Mouse (Mus musculus) hindbrain, embryonic 15.5 days (tissue): ENCODE data around the gene Pde9a. TPM values are rescaled to one million over a fixed set of nuclear protein-coding genes. Genes with fewer than 3 reads are reported as not detected.

Experiments
- ATAC-seq: fragments of 200-750 bp; cut with Nextera tagmentation; 2 replicates; pipeline ENCODE4 v1.8.0; 2017; ENCODE audit warnings: low read depth, moderate number of reproducible peaks, moderate TSS enrichment; ENCODE audit not compliant: low FRiP score
- H3K27ac ChIP-seq: fragments of 300-500 bp; sonication (generic); replicated peaks from 2 replicates; pipeline ENCODE4 v1.5.1; 2015; ENCODE audit warnings: mild to moderate bottlenecking, inconsistent platforms
- H3K27me3 ChIP-seq: fragments of 300-500 bp; sonication (generic); 2 replicates; pipeline ENCODE4 v1.6.1; 2015; ENCODE audit warnings: control low read depth, inconsistent platforms
- H3K36me3 ChIP-seq: fragments of 300-500 bp; sonication (generic); 2 replicates; pipeline ENCODE4 v1.6.1; 2015; ENCODE audit warnings: control low read depth, inconsistent platforms
- H3K4me1 ChIP-seq: fragments of 300-500 bp; sonication (generic); replicated peaks from 2 replicates; pipeline ENCODE4 v1.6.1; 2015; ENCODE audit warnings: control low read depth, inconsistent platforms
- H3K4me2 ChIP-seq: fragments of 300-500 bp; sonication (generic); 2 replicates; pipeline ENCODE4 v1.6.1; 2015; ENCODE audit warnings: moderate library complexity, mild to moderate bottlenecking, inconsistent platforms
- H3K4me3 ChIP-seq: fragments of 300-500 bp; sonication (generic); 2 replicates; pipeline ENCODE4 v1.5.1; 2015; ENCODE audit warnings: mild to moderate bottlenecking, inconsistent platforms
- H3K9ac ChIP-seq: fragments of 300-500 bp; sonication (generic); 2 replicates; pipeline ENCODE4 v1.6.1; 2015; ENCODE audit warnings: inconsistent platforms
- H3K9me3 ChIP-seq: fragments of 300-500 bp; sonication (generic); 2 replicates; pipeline ENCODE4 v1.6.1; 2016; ENCODE audit warnings: control low read depth, inconsistent platforms
- WGBS: fragments of 180-500 bp; shearing (Covaris S2); methylation state at CpG from one replicate; pipeline ENCODE4 v1.1.7; 2015; 5-methylcytosine and 5-hydroxymethylcytosine counted together
- polyA plus RNA-seq: library from polyadenylated mRNA; unstranded; fragments of >200 nt; fragmentation: Nextera tagmentation; extraction: Ambion mirVana; gene quantifications from 2 replicates; pipeline ENCODE4 v1.2.1, GENCODE M21; 2015

The Pde9a gene
- polyA plus RNA-seq, 1 experiment from 2014 or later = 34.2 TPM

- peak; percentile 7; the same call in 1 of the 2 replicates for ATAC-seq
Measured at GRCm38 (mm10) chr17:31360582-31360981, 25.4 kb upstream of the Pde9a start.

GRCm38 (mm10) chr17:31365586-31366166 lies 20.3 kb upstream of the Pde9a start:
- Histone ChIP-seq H3K4me1 (peaks cover 9% of the 10 kb centered on the region), H3K4me2 (no peak overlapping the region), H3K9me3 (no peaks in the 10 kb centered on the region), H3K36me3 (no peaks in the 10 kb centered on the region), H3K27ac (0 out of 2 replicates have a peak overlapping the region, but pooled peaks have one; percentile 30), H3K9ac (no peak overlapping the region), H3K27me3 (no peaks in the 10 kb centered on the region), H3K4me3 (no peak overlapping the region)
- peak; percentile 57 for ATAC-seq
- 57% methylated on average over 5 of the region's 5 CpGs for WGBS

More at GRCm38 (mm10) chr17:31360582-31360981, 25.4 kb upstream of the Pde9a start:
- no peaks in the 10 kb centered on the region for H3K27me3 ChIP-seq
- H3K4me3 ChIP-seq = no peak overlapping the region
- peak overlapping the region; percentile 27; the same call in 1 of the 2 replicates for H3K27ac ChIP-seq
- no peaks in the 10 kb centered on the region for H3K9me3 ChIP-seq
- WGBS = 66% methylated on average over 13 of the region's 13 CpGs
- peaks cover 21% of the 10 kb centered on the region for H3K4me1 ChIP-seq
- H3K9ac ChIP-seq = no peak overlapping the region
- no peaks in the 10 kb centered on the region for H3K36me3 ChIP-seq
- H3K4me2 ChIP-seq = no peak overlapping the region

- Histone ChIP-seq H3K27me3 (no peaks in the 10 kb centered on the region), H3K4me1 (peaks cover 6% of the 10 kb centered on the region; the same call in 1 of the 2 replicates)
- no peak for ATAC-seq
Measured at GRCm38 (mm10) chr17:31370221-31370620, 15.8 kb upstream of the Pde9a start.

GRCm38 (mm10) chr17:31370931-31371330 lies 15.1 kb upstream of the Pde9a start:
- ATAC-seq = no peak
- Histone ChIP-seq H3K4me1 (no peaks in the 10 kb centered on the region), H3K27ac (no peak overlapping the region)

More at GRCm38 (mm10) chr17:31370221-31370620, 15.8 kb upstream of the Pde9a start:
- Histone ChIP-seq H3K9ac (no peak overlapping the region), H3K4me3 (no peak overlapping the region), H3K4me2 (no peak overlapping the region), H3K9me3 (no peaks in the 10 kb centered on the region), H3K27ac (no peak overlapping the region), H3K36me3 (no peaks in the 10 kb centered on the region)
- WGBS = 88% methylated on average over 2 of the region's 2 CpGs

GRCm38 (mm10) chr17:31377961-31378360 lies 8.0 kb upstream of the Pde9a start:
- H3K9me3 ChIP-seq = no peaks in the 10 kb centered on the region
- H3K27me3 ChIP-seq = no peaks in the 10 kb centered on the region
- H3K27ac ChIP-seq = peak overlapping the region; percentile 30; the same call in 1 of the 2 replicates
- no peak overlapping the region for H3K9ac ChIP-seq
- H3K4me2 ChIP-seq = peak overlapping the region; percentile 31
- 0 out of 2 replicates have a peak, but pooled peaks have one; percentile 38 for ATAC-seq
- H3K4me1 ChIP-seq = peaks cover 8% of the 10 kb centered on the region
- WGBS = 8% methylated on average over 7 of the region's 7 CpGs
- H3K36me3 ChIP-seq = no peaks in the 10 kb centered on the region
- no peak overlapping the region for H3K4me3 ChIP-seq

More at GRCm38 (mm10) chr17:31370931-31371330, 15.1 kb upstream of the Pde9a start:
- Histone ChIP-seq H3K36me3 (no peaks in the 10 kb centered on the region), H3K4me3 (no peak overlapping the region), H3K9ac (no peak overlapping the region), H3K9me3 (no peaks in the 10 kb centered on the region), H3K27me3 (no peaks in the 10 kb centered on the region), H3K4me2 (no peak overlapping the region)

- H3K36me3 ChIP-seq = no peaks in the 10 kb centered on the region
- no peak overlapping the region for H3K4me3 ChIP-seq
- H3K27me3 ChIP-seq = no peaks in the 10 kb centered on the region
- ATAC-seq = 0 out of 2 replicates have a peak, but pooled peaks have one; percentile 71
- WGBS = 57% methylated on average over 10 of the region's 10 CpGs
- H3K9ac ChIP-seq = no peak overlapping the region
- H3K4me1 ChIP-seq = peaks cover 8% of the 10 kb centered on the region
- peak overlapping the region; percentile 30; the same call in 1 of the 2 replicates for H3K27ac ChIP-seq
- no peaks in the 10 kb centered on the region for H3K9me3 ChIP-seq
- peak overlapping the region; percentile 31 for H3K4me2 ChIP-seq
Measured at GRCm38 (mm10) chr17:31378361-31378761, 7.6 kb upstream of the Pde9a start.

- Histone ChIP-seq H3K4me2 (no peak overlapping the region), H3K9me3 (no peaks in the 10 kb centered on the region), H3K9ac (no peak overlapping the region), H3K4me1 (peaks cover 8% of the 10 kb centered on the region), H3K36me3 (no peaks in the 10 kb centered on the region), H3K27me3 (no peaks in the 10 kb centered on the region), H3K4me3 (no peak overlapping the region), H3K27ac (no peak overlapping the region)
- whole genome bisulfite sequencing = 80% methylated on average over 2 of the region's 2 CpGs
- no peak for ATAC-seq
Measured at GRCm38 (mm10) chr17:31379086-31379485, 6.9 kb upstream of the Pde9a start.

GRCm38 (mm10) chr17:31379863-31380262 lies 6.1 kb upstream of the Pde9a start:
- Histone ChIP-seq H3K27me3 (no peaks in the 10 kb centered on the region), H3K4me1 (peaks cover 12% of the 10 kb centered on the region), H3K36me3 (no peaks in the 10 kb centered on the region), H3K9ac (no peak overlapping the region), H3K4me2 (no peak overlapping the region), H3K27ac (no peak overlapping the region), H3K4me3 (no peak overlapping the region), H3K9me3 (no peaks in the 10 kb centered on the region)
- no peak for ATAC-seq
- 88% methylated on average over 8 of the region's 8 CpGs for WGBS

- 73% methylated on average over 6 of the region's 6 CpGs for WGBS
- no peak overlapping the region for H3K4me2 ChIP-seq
- H3K9me3 ChIP-seq = no peaks in the 10 kb centered on the region
- no peak for ATAC-seq
- H3K4me1 ChIP-seq = peaks cover 31% of the 10 kb centered on the region
- H3K9ac ChIP-seq = no peak overlapping the region
- H3K4me3 ChIP-seq = no peak overlapping the region
- no peak overlapping the region for H3K27ac ChIP-seq
- no peaks in the 10 kb centered on the region for H3K36me3 ChIP-seq
- no peaks in the 10 kb centered on the region for H3K27me3 ChIP-seq
Measured at GRCm38 (mm10) chr17:31383320-31383719, 2.7 kb upstream of the Pde9a start.

GRCm38 (mm10) chr17:31384968-31385627 lies 912 bp upstream of the Pde9a start:
- Histone ChIP-seq H3K4me1 (peaks cover 48% of the 10 kb centered on the region), H3K27me3 (no peaks in the 10 kb centered on the region), H3K4me2 (peak overlapping the region; percentile 70), H3K9ac (no peak overlapping the region), H3K4me3 (no peak overlapping the region), H3K36me3 (no peaks in the 10 kb centered on the region), H3K27ac (peak overlapping the region; percentile 77), H3K9me3 (no peaks in the 10 kb centered on the region)
- WGBS = 11% methylated on average over 8 of the region's 8 CpGs
- peak; percentile 32 for ATAC-seq

GRCm38 (mm10) chr17:31386766-31387275 lies 811 bp downstream of the Pde9a start:
- Histone ChIP-seq H3K27me3 (no peaks in the 10 kb centered on the region), H3K9me3 (no peaks in the 10 kb centered on the region), H3K4me3 (peak overlapping the region; percentile 70), H3K9ac (peak overlapping the region; percentile 69), H3K27ac (peak overlapping the region; percentile 62), H3K36me3 (no peaks in the 10 kb centered on the region), H3K4me1 (peaks cover 49% of the 10 kb centered on the region), H3K4me2 (peak overlapping the region; percentile 70)
- 9% methylated on average over 7 of the region's 7 CpGs for WGBS
- no peak for ATAC-seq

- Histone ChIP-seq H3K27me3 (no peaks in the 10 kb centered on the region), H3K36me3 (no peaks in the 10 kb centered on the region), H3K27ac (peak overlapping the region; percentile 54), H3K4me1 (peaks cover 48% of the 10 kb centered on the region), H3K4me3 (no peak overlapping the region), H3K9ac (0 out of 2 replicates have a peak overlapping the region, but pooled peaks have one; percentile 15), H3K4me2 (peak overlapping the region; percentile 70), H3K9me3 (no peaks in the 10 kb centered on the region)
- no peak for ATAC-seq
- WGBS = 86% methylated on average over 3 of the region's 3 CpGs
Measured at GRCm38 (mm10) chr17:31389432-31390050, 3.5 kb downstream of the Pde9a start.
